Mouse (Mus musculus): ENCODE measurements around the gene Fam19a2.

The Fam19a2 gene

GRCm38 (mm10) chr10:123572342-123573070 lies 308.7 kb downstream of the Fam19a2 start:
- DNase-seq = no peak

GRCm38 (mm10) chr10:123577823-123578222 lies 314.0 kb downstream of the Fam19a2 start:
- no peak for DNase-seq

- DNase-seq = no peak
These were observed 315.2 kb downstream of the Fam19a2 start for GRCm38 (mm10) chr10:123579012-123579411.

DNA sequence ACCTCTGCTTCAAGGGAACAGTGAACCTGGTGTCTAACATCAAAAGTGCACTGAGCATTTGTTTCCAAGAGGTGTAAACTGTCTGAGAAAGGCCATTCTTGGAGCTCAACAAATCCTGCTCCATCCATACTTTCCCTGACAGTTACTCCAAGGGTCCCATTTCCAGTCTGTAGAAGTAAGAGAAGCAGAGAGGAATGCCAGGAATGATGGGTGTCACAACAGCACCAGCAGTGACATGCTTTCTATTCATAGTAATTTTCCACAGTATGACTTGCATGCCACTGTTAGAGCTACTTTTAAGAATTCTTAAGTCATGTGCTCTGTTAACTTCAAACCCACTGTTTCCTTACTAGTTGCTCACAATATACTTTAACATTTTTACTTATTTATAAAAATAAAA lies 331.2 kb downstream of the Fam19a2 start:
- no peak for DNase-seq

DNA sequence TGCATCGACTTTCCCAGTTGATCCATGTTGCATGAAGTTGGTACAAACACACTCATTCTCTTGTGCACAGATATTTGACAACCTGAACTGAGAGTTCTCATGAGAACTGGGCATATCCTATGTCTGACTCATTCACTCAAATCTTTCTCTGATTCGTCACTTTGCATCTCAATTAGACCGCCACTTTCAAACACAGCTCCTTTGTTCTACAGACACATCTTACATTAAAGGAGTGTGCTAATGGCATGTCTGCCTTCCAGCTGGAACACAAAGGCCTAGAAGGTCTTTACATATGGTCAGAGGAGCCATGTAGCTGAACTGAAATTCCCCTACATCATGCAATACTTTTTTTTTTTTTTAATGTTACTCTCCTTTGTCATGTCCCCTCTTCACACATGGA lies 333.3 kb downstream of the Fam19a2 start:
- no peak for DNase-seq

DNA sequence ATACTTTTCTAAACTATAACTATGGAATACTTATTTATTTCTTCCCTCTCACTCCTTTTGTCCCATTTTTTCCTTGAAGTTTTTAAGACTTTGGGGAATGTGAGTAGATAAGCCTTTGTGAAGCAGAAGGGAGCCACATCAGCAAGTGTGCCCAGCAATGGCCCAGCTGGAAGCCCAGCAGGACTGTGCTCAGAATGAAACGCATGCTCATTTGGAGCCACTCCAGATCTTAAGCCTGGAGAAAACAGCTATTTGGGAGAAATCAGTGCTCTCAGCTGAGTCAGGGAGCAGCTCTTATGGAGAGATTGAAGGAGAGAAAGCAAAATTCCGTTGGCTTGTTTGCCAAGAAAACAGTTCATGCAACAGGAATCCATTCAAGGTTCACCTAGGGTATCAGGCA lies 341.9 kb downstream of the Fam19a2 start:
- no peak for DNase-seq

GRCm38 (mm10) chr10:123626691-123627090 lies 362.9 kb downstream of the Fam19a2 start:
- DNase-seq = no peak

DNA sequence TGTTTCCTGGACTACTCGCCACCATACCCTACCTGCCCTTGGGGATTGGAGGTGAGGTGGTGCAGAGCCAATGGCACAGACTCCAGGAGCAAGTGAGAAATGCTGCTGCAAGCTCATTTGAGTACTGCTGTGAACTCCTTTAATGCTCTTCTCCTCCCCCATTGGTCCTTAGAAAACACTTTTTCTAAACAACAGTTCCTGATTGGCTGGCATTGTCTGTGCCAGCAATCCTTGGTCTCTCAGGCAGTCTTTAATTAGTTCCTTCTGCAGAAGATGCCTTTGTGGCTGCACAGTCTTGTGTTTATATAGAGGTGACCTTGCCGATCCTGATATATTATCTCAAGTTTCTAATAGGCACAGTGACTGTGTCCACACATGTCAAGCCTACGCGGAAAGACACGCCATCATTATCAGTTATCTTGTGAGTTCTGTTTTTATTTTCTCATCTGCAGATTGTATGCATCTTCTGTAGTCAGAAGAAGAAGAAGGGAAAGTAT lies 365.5 kb downstream of the Fam19a2 start:
- DNase-seq = no peak

- DNase-seq = no peak
These were observed 368.2 kb downstream of the Fam19a2 start for GRCm38 (mm10) chr10:123632029-123632428.

DNA sequence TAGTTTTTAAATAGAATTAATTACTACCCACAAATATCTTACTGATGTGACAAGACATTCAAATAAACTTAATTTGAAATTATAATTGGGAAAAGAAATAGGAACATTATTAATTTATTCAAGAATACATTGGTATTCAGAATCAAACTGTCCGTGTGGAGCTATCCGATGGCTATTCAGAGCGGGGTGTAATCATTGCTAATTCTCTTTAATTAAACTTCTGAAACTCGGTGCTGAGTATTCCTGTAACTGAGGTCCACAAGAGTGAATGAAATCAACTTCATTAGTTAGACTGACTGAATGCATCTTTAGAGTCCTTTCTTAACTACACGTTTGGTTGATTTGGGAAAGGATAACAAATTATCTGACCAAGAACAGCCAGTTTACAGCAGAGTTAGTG lies 372.9 kb downstream of the Fam19a2 start:
- DNase-seq = no peak

GRCm38 (mm10) chr10:123637496-123637895 lies 373.7 kb downstream of the Fam19a2 start:
- no peak for DNase-seq

- DNase-seq = no peak
These were observed 381.8 kb downstream of the Fam19a2 start for GRCm38 (mm10) chr10:123645568-123645967.

DNA sequence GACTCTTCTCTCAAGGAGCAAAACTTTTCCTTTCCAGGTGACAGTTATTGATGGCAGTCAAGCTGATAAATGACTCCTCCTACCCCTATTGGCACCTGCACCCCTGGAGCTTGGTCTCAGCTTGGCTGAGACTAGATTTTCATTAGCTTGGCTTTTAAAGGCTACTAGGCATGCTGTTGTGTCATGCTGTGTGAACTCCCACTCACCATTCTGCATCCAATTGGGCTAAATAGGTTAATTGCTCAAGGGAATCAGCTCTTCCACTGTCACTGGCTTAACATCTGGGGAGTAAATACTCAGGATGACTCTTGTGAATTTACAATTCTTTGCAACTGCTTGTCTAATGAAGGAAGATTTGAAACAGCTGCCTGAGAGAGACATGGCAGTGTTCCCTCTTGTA lies 407.4 kb downstream of the Fam19a2 start:
- DNase-seq = no peak

GRCm38 (mm10) chr10:123678284-123678864 lies 414.6 kb downstream of the Fam19a2 start:
- DNase-seq = no peak

- no peak for DNase-seq
These were observed 419.0 kb downstream of the Fam19a2 start for GRCm38 (mm10) chr10:123682718-123683255.

GRCm38 (mm10) chr10:123692186-123692925 lies 428.6 kb downstream of the Fam19a2 start:
- DNase-seq = no peak

DNA sequence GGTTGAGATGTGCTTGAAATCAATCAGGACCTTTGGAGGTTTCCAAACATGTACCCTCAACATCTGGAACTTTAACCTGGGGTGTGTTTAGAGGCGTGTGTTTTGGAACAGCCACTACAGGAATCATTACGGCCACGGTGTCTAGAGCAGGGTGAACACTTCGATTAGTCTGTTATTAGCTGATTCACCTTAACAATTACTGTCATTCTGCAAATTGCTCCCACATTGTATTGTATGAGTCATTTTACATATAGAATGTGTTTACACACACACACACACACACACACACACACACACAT lies 429.1 kb downstream of the Fam19a2 start:
- DNase-seq = no peak

DNA sequence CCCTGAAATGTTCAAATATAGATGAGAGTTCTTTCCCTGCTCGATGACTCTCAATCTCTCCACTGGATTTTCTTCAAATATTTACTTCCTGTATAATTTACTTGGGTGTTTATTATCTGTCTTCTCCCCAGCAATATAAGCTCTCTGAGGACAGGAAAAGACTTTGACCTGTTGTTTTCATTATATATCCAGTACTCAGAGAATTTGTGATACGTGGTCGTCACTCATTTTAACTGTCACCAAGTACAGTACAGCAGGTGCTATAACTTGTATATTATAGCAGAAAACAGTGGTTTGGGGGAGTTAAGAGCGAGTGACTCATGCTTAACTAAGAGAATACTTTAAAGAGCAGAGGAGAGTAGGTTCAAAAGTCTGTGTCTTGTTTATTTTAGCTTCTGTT lies 438.8 kb downstream of the Fam19a2 start:
- no peak for DNase-seq

- DNase-seq = no peak
These were observed 443.2 kb downstream of the Fam19a2 start for GRCm38 (mm10) chr10:123707026-123707425.

GRCm38 (mm10) chr10:123710738-123711137 lies 446.9 kb downstream of the Fam19a2 start:
- DNase-seq = no peak

DNA sequence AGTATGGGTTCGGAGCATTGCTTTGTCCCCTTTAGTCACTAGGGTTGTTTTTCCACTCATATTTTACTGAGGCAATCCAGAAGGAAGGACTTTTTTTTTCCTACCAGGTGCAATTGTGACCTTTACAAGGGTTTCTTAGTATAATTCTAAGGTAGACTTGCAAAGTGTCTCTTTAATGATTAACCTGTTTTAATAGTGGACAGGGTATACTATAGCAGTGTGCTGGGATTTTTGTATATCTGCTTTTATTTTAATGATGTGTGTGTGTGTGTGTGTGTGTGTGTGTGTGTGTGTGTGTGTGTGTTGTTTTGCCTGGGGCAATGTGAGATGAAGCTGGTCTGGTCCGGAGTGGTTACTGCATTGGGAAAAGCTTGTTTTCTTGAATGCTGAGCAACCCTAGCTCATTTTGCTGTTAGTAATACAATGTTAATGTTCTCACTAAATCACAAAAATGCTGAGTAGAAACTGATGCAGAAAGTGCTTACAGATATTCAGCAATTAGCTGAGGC lies 458.2 kb downstream of the Fam19a2 start:
- DNase-seq = peak; percentile 47

GRCm38 (mm10) chr10:123723641-123724040 lies 459.8 kb downstream of the Fam19a2 start:
- DNase-seq = no peak

GRCm38 (mm10) chr10:123748317-123748716 lies 484.5 kb downstream of the Fam19a2 start:
- no peak for DNase-seq

Measured in kidney, adult 18-20 months (tissue).